Mouse (Mus musculus): ENCODE results near the gene Aamdc.

Gene Aamdc

DNA sequence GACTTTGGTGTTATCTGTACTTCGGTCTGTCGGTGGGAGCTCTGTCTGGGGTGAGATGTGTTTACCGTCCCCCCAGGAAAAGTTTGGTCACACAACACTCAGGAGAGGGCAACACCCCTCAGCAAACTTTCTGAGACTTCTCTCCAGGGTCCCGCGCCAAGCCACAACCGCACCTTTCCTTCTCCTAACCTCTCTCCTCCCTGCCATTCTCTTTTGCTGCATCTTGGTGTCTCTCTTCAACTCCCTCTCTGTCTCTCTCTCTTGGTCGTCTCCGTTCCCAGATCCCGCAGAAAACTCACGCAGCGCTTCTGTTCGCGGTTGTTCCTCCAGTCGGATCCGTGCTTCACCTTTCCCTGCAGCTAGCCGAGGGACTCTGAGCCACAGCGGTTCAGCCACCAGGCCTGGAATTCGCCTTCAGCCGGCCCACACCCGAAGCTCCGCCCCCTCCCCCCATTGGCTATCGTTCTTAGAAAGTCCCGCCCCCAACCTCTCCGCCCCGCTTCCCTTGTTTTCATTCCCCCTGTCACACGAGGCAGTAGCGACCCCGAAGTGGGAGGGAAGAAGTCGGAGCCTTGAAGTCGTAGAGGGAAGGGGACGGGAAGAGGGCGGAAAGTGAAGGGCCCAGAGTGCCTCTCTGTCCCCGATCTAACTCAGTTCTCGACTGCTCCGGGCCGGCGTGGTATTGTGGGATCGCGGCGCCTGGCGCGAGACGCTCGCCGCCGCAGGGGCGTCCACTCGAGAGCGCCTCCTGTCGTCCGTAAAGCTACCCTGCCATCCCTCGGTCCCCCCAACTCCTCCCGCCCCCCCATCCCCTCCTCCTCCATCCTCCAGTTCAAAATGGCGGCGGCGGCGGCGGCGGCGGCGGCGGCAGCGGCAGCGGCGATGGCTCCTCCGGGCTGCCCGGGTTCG lies at the start of gene Aamdc, which contains the start of gene Rsf1:
Aamdc (minus strand) TSS at position 431 of the 909 bp plus-strand sequence.
Rsf1 (plus strand) TSS at position 823 of the 909 bp plus-strand sequence.
- peak; percentile 94 for DNase-seq

- DNase-seq = no peak
Measured at GRCm38 (mm10) chr7:97623402-97623801, 44.1 kb upstream of the Aamdc start.

DNA sequence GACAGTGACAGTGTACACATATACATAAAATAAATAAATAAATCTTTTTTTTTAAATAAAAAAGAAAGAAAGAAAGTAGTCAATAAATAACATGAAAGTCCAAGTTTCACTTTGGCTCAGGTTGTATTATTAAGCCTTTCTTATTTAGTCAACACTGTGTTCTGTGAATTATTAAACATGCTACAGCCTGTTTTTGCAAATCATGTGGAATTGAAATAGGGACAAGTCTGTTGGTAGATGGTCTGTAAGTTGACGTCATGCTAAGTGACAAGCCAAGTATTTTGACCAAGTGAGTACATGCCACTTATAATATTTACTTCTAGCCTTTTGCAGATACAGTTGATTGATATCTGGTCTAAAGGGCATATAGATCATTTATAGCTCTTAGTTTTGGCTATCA lies 43.4 kb upstream of the Aamdc start:
- no peak for DNase-seq

GRCm38 (mm10) chr7:97621346-97621745 lies 42.0 kb upstream of the Aamdc start:
- no peak for DNase-seq

GRCm38 (mm10) chr7:97598548-97598947 lies 19.3 kb upstream of the Aamdc start:
- no peak for DNase-seq

- DNase-seq = no peak
Measured at GRCm38 (mm10) chr7:97593535-97593934, 14.2 kb upstream of the Aamdc start.

DNA sequence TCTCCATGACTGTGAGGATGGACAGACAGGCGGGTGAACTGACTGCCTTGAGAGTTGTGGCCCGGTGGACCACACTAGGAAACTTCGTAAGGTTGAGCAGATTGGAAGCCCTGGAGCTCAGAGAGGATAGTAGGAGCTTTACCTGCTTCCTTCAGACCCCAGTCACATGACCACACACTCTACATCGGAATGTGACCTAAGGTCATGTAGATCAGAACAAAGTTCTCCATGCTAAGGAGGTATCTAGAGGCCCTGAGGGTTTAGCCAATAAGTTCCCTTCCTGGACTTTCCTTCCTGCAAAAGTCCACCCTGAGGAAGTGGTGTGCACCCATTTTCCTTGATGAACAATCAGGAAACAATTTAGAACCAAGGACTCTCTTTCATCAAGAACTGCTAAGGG lies 13.1 kb upstream of the Aamdc start:
- DNase-seq = no peak

GRCm38 (mm10) chr7:97591336-97591735 lies 12.0 kb upstream of the Aamdc start:
- no peak for DNase-seq

DNA sequence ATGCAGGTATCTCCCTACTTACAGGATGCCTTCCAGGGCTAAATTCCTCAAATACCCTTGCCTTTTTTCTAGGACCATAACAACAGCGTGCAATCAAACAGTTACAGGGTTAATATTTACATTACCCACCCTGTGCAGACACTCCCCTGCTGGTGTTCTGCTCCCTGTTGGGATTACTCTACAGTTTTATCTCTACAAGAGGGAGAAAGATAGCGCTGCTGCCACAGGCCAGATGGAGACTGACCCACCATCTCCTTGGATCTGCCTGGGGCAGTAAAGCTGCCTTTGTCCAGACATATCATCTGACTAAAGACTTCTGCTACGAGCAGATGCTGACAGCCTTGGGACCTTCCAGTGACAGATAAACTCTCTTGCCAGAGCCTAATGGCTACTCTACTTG lies 11.2 kb upstream of the Aamdc start:
- DNase-seq = no peak

DNA sequence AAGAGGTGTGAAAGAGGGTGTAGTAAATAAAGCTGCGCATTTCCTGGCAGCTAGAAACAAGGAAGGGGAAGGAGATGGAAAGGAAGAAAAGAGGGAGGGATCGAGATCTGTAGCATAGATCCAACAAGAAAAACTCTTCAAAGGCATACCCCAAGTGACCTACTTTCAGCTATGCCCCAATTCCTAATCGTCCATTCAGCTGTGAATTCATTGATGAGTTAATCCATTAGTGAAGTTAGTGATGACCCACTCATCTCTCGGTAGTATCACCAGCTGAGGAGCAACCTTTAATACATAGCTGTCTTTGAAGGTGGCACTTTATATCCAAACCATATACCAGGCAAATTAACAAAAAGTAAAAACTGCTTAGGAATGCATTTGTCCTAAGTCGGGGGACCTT lies 9.2 kb upstream of the Aamdc start:
- DNase-seq = no peak

GRCm38 (mm10) chr7:97580843-97581214 lies 1.5 kb upstream of the Aamdc start:
- DNase-seq = peak; percentile 74

DNA sequence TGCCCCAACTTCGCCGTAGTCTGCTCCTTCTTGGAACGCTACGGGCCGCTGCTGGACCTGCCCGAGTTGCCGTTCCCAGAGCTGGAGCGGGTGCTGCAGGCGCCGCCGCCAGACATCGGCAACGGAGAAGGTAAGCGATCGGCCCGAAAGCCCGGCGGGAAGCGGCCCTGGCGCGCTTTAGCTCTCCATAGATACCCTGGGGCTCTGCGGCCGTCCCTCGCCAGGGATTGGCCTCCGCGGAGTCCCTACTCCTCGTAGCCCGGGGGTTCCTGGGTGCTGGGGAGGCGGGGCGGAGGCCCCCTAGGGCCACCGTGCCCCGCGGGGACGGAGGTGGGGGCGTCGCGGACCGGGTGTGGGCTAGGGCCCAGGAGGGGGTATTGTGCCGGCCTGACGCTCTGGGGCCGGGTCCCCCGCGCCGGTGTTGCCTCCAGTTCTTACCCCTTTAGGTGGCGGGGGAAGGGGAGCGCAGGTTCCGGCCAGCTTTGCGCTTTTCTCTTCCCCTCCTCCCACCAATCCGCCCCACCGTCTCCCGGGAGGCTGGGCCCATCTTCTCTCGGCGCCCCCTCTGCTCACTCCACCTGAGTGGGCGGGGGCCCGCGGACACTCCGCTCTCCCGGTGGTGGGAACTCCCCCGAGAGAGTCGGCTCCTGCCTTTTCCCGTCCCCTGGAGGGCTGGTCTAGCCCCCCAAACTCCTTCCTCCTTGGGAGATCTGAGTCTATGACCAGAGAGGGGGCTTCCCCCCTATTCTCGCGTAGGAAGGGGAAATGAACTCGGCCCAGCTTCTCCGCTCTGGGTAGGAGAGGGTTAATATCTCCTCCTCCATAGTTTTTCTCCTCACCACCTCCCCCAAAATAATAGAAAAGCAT lies 912 bp upstream of the Aamdc start:
- peak; percentile 63 for DNase-seq

DNA sequence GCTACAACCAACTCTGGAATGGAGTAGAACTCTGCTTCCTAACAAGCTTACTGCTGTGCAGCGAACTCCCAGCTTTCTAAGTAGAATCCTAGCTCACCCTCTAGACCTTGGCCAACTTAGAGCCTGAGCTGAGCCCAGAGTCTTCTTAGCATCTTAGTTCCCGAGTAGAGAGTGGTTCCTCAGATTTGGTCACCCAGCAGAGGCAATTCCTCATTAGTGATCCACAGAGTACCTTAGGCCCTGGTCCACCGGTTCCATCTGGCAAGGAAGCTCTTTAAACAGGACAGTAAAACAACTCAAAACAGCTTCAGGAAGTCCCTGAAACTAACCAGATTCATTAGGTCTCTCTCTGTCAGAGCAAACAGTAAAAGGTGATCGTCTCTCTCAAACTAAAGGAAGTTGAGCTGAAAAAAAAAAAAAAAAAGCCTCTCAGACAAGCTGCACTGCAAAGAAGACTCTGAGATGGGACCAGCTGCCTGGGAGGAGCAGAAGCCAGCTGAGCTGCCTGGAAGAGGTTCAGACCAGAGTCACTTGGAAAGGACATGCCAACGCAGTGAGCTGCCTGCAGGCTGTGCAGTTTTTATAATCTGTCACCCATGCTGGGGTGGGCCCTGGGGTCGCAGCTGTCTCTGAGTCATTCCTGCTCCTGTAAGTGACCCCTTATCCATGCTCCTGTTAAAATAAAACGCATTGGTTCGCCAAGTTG lies 783 bp downstream of the Aamdc start:
- peak; percentile 44 for DNase-seq

DNA sequence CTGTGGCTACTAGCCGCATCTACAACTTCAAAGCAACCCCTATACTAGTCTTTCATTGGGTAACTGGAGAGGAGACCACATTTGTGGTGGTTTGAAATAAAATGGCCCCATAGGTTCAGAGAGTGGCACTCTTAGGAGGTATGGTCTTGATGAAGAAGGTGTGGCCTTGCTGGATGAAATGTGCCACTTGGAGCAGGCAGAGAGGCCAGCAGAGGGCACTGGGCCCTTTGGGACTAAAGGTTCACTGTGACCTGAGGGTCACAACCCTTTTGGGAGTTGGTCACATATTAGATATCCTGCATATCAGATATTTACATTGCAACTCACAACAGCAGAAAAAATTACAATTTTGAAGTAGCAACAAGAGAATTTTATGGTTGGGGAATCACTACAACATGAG lies 8.9 kb downstream of the Aamdc start:
- no peak for DNase-seq

GRCm38 (mm10) chr7:97569372-97569771 lies 9.9 kb downstream of the Aamdc start:
- DNase-seq = no peak

DNA sequence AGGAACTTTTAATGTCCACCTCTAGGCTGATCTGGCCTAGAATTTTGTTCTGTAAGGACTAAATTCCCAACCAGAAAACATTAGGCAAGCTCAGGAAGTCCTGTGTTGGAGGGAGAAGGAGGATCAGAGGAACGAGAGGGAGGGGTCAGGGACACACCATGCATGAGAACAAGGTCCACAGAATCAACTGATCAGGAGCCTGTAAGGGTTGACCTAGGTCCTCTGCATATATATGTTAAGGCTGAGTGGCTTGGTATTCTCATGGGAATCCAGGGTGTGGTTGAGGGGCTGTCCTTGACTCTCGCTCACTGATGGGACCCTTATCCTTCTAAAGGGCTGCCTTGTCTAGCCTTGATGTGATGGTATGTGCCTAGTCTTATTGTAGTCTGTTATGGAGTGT lies 15.7 kb downstream of the Aamdc start:
- DNase-seq = no peak

DNA sequence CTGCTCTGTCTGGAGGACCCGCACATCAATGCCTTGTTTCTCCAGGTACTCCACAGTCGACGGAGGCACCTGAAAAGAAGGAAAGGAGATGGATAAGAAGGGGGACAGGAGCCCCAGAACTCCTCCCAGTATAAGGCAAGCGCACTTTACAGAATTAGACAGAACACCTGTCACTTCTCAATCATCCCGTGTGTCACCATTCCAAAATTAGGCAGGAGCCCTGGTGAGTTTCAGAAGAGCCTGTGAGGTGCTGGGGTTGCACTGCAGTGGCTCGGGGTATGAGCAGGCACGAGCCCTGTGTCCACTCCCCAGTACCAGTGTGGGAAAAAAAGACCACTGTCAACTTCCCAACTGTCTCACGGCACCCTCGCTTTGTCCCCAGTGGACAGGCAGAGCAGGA lies 28.6 kb downstream of the Aamdc start:
- DNase-seq = no peak

GRCm38 (mm10) chr7:97549301-97549700 lies 30.0 kb downstream of the Aamdc start:
- DNase-seq = no peak

- DNase-seq = peak; percentile 16
Measured at GRCm38 (mm10) chr7:97546462-97546861, 32.8 kb downstream of the Aamdc start.

DNA sequence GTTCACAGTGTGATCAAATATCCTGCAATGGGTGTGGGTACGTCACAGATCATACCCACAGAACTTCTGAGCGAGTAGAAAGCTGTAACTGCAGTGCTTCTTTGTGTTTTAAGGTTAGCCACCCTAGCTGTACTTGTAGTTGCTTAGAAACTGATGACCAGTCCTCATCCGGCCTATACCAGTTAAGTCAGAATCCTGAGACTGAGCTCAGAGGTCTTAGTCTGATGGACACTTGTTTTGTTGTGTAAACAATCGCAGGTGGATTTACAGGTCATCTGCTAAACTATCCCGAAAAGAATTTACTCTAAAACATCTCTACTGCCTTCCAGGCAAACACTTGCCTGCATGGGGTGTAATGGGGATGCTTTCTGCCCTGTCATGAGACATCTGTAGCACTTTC lies 42.7 kb downstream of the Aamdc start:
- DNase-seq = no peak

- DNase-seq = no peak
Measured at GRCm38 (mm10) chr7:97535531-97535930, 43.8 kb downstream of the Aamdc start.

DNA sequence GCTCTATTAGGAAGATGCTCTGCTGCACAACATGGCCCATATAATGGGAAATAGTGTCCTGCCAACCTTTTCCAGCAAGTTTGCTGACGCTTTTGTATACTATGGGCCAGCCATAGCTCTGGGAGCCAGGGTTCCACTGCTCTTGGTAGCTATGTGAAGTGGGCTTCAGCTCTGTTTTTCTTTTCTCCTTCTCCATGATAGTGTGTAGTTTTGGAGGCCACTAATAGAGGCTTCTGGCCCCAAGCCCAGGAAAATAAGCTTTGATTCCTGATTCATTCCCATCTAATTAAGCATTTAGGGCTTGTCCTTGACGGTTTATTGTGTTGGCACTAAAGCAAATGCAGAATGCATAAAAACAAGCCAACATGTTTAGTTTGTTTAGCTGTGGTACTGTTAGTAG lies 59.4 kb downstream of the Aamdc start:
- no peak for DNase-seq

DNA sequence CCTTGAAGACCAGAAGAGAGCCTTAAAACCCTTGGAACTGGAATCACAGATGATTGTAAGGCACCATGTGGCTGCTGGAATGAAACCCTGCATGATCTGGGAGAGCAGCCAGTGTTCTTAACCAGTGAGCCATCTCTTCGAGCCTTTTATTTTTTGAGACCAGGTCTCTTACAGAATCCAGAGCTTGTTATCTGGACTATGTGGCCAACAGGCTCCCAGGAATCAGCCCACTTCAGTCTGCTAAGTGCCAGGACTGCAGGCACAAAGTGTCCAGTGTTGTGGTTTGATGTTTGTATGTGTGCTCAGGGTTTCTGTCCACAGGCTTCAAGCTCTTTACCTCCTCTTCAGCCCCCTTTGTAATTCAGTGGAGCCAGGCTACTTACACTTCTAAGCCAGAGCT lies 64.5 kb downstream of the Aamdc start:
- peak; percentile 37 for DNase-seq
